19 mouse cellular contexts compared by ENCODE assay signal in the genomic region with DNA sequence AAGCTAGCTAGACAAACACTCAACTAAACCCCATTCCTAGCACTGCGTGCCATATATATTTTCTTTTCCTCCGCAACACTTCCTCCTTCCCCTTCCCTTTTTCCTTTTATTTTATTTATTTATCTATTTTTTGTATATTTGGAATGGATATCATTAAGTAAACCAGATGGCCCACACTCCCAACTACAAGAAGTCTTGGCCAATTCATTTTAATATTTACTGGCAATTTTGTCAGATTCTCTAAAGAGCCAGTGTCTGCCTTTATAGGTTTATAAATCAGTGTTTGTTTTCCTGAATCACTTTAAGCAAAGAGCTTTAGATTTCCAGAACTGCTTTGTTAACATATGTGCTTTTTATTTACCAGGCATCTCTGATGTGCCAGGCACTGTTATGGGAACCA. TPM values are rescaled to one million over a fixed set of nuclear protein-coding genes. Genes with fewer than 3 reads are reported as not detected.
DNase-seq lines count a peak whose midpoint lies in the region; ATAC-seq and TF ChIP-seq lines count a peak whose summit lies in the region.
"Had no signal": no experiment of that assay in that cellular context is flagged by ENCODE, and none has a peak within 500 bp of the region (broad histone marks: within the 10 kb centered on the region; RNA-seq: fewer than 3 reads in every experiment).

No protein-coding gene starts in this region.

- no peak for DNase-seq in heart, postnatal 0 days (ENCODE audit: low spot score)
- no peak for DNase-seq in heart, embryonic 10.5 days (ENCODE audit: low spot score)
- DNase-seq in lung, postnatal 25 days (ENCODE audit: low spot score) = no peak
- peak; percentile 34 for DNase-seq in Muller cell, postnatal 12 days (ENCODE audit: inconsistent ontology term)
- DNase-seq: adrenal gland, postnatal 25 days; cerebellum, adult 2 months; cerebellum, postnatal 10 days; gastrocnemius, postnatal 10 days; heart, adult 2 months had no signal

- H3K9ac ChIP-seq in heart, postnatal 0 days (replicated peaks; ENCODE audit: low read depth, low read length) = no peak overlapping the region
- no peak overlapping the region for H3K9ac ChIP-seq in lung, embryonic 15.5 days
- H3K9ac ChIP-seq: forebrain, embryonic 15.5 days; heart, embryonic 13.5 days; hindbrain, embryonic 14.5 days had no signal

- TF ChIP-seq CTCF in heart, postnatal 0 days (IDR thresholded peaks at IDR 0.05; ENCODE audit: low read depth) = no peak
- TF ChIP-seq CTCF in embryonic fibroblast, embryonic 13.5 days (IDR thresholded peaks at IDR 0.05; ENCODE audit: borderline replicate concordance, insufficient read depth, low read length) = no peak

- TF ChIP-seq POLR2A in embryonic fibroblast, embryonic 13.5 days (IDR thresholded peaks at IDR 0.05; ENCODE audit: low read depth, low read length) = no peak

- no peak overlapping the region for H3K4me3 ChIP-seq in heart, postnatal 0 days (ENCODE audit: low read depth, low read length)
- no peak overlapping the region for H3K4me3 ChIP-seq in heart, embryonic 10.5 days
- H3K4me3 ChIP-seq in lung, embryonic 15.5 days = no peak overlapping the region
- H3K4me3 ChIP-seq in embryonic fibroblast, embryonic 13.5 days (ENCODE audit: insufficient read depth, low read length) = no peak overlapping the region
- H3K4me3 ChIP-seq: embryonic facial prominence, embryonic 10.5 days; erythroblast, embryonic 14.5 days; forebrain, embryonic 10.5 days; forebrain, embryonic 15.5 days; heart, adult 2 months; heart, embryonic 13.5 days; hindbrain, embryonic 10.5 days had no signal

- WGBS in heart, postnatal 0 days = 79% methylated on average over 2 of the region's 2 CpGs
- WGBS in heart, embryonic 10.5 days = 93% methylated on average over 2 of the region's 2 CpGs
- WGBS in lung, embryonic 15.5 days = 62% methylated on average over 2 of the region's 2 CpGs

- no peak for ATAC-seq in heart, postnatal 0 days (ENCODE audit: insufficient read depth, low read depth)
- no peak for ATAC-seq in lung, embryonic 15.5 days (ENCODE audit: borderline replicate concordance, extremely low read depth, low FRiP score, low TSS enrichment)
- ATAC-seq: forebrain, embryonic 15.5 days had no signal

- 0 out of 2 replicates have a peak, but pooled peaks cover 15% of the 10 kb centered on the region for H3K4me1 ChIP-seq in heart, postnatal 0 days (ENCODE audit: control insufficient read depth, insufficient read depth)
- H3K4me1 ChIP-seq in heart, embryonic 10.5 days = no peaks in the 10 kb centered on the region
- 0 out of 2 replicates have a peak, but pooled peaks cover 3% of the 10 kb centered on the region for H3K4me1 ChIP-seq in lung, embryonic 15.5 days
- peaks cover 8% of the 10 kb centered on the region for H3K4me1 ChIP-seq in embryonic fibroblast, embryonic 13.5 days (ENCODE audit: control insufficient read depth, insufficient read depth, low read length)
- H3K4me1 ChIP-seq: forebrain, embryonic 10.5 days; forebrain, embryonic 15.5 days; hindbrain, embryonic 10.5 days had no signal

- H3K27me3 ChIP-seq in heart, postnatal 0 days (ENCODE audit: control insufficient read depth, insufficient read depth, low read length) = no peaks in the 10 kb centered on the region
- no peaks in the 10 kb centered on the region for H3K27me3 ChIP-seq in heart, embryonic 10.5 days (ENCODE audit: insufficient read depth, poor library complexity, severe bottlenecking)
- no peaks in the 10 kb centered on the region for H3K27me3 ChIP-seq in lung, embryonic 15.5 days
- H3K27me3 ChIP-seq: CH12.LX; forebrain, embryonic 15.5 days; heart, embryonic 13.5 days had no signal

- no peaks in the 10 kb centered on the region; the same call in 1 of the 2 replicates for H3K9me3 ChIP-seq in heart, postnatal 0 days (replicated peaks; ENCODE audit: control insufficient read depth, low read length)
- no peaks in the 10 kb centered on the region for H3K9me3 ChIP-seq in heart, embryonic 10.5 days
- H3K9me3 ChIP-seq in lung, embryonic 15.5 days = no peaks in the 10 kb centered on the region
- H3K9me3 ChIP-seq: forebrain, embryonic 10.5 days; forebrain, embryonic 15.5 days; heart, embryonic 13.5 days had no signal

- peak overlapping the region; percentile 9; the same call in 1 of the 2 replicates for H3K27ac ChIP-seq in heart, postnatal 0 days (ENCODE audit: low read depth)
- H3K27ac ChIP-seq in heart, embryonic 10.5 days = no peak overlapping the region
- H3K27ac ChIP-seq in lung, embryonic 15.5 days = 0 out of 2 replicates have a peak overlapping the region, but pooled peaks have one; percentile 27
- H3K27ac ChIP-seq in embryonic fibroblast, embryonic 13.5 days (ENCODE audit: insufficient read depth, low read length) = peak overlapping the region; percentile 59; the same call in 1 of the 2 replicates
- H3K27ac ChIP-seq: embryonic facial prominence, embryonic 10.5 days; forebrain, embryonic 10.5 days; forebrain, embryonic 15.5 days; heart, adult 2 months; heart, embryonic 13.5 days; hindbrain, embryonic 10.5 days; hindbrain, embryonic 14.5 days had no signal

- H3K36me3 ChIP-seq in heart, postnatal 0 days (replicated peaks; ENCODE audit: control insufficient read depth, insufficient read depth, low read length) = no peaks in the 10 kb centered on the region
- H3K36me3 ChIP-seq in heart, embryonic 10.5 days = no peaks in the 10 kb centered on the region
- no peaks in the 10 kb centered on the region for H3K36me3 ChIP-seq in lung, embryonic 15.5 days
- H3K36me3 ChIP-seq: embryonic facial prominence, embryonic 10.5 days; forebrain, embryonic 10.5 days; forebrain, embryonic 15.5 days; heart, embryonic 13.5 days; hindbrain, embryonic 10.5 days had no signal

- TF ChIP-seq EP300 in heart, postnatal 0 days (IDR thresholded peaks at IDR 0.05; ENCODE audit: low read depth) = no peak

- no peak overlapping the region for H3K4me2 ChIP-seq in heart, postnatal 0 days (ENCODE audit: low read depth, low read length)
- no peak overlapping the region for H3K4me2 ChIP-seq in lung, embryonic 15.5 days
- H3K4me2 ChIP-seq: forebrain, embryonic 15.5 days; heart, embryonic 13.5 days; hindbrain, embryonic 14.5 days had no signal

RNA-seq across cellular contexts. Expression of a gene that starts 22.8 kb away (rescaled TPM):
- total RNA-seq in heart, postnatal 0 days (2014; rRNA removed; ENCODE audit: low replicate concordance) = 240 and 317 TPM in 2 replicates
- polyA plus RNA-seq in heart, postnatal 0 days (2015; fragmentation: Nextera tagmentation; extraction: Ambion mirVana) = 289 and 315 TPM in 2 replicates
- 261 and 314 TPM in 2 replicates for polyA plus RNA-seq in heart, embryonic 10.5 days (2016; fragmentation: Nextera tagmentation; extraction: Ambion mirVana)
- 396 and 402 TPM in 2 replicates for polyA plus RNA-seq in lung, embryonic 15.5 days (2015; fragmentation: Nextera tagmentation; extraction: Ambion mirVana)
- polyA plus RNA-seq in embryonic fibroblast, embryonic 13.5 days (2011; ENCODE audit: insufficient read length, low read depth, missing spikeins) = 1,192 and 1,667 TPM in 2 replicates
